Mouse (Mus musculus): ENCODE measurements at regions not wholly inside any gene's neighbourhood (a gene's known extent, or its start where the extent isn't known, plus 50 kb on each side); places are given as distances from the start of the nearest gene placed in this dataset.

DNA sequence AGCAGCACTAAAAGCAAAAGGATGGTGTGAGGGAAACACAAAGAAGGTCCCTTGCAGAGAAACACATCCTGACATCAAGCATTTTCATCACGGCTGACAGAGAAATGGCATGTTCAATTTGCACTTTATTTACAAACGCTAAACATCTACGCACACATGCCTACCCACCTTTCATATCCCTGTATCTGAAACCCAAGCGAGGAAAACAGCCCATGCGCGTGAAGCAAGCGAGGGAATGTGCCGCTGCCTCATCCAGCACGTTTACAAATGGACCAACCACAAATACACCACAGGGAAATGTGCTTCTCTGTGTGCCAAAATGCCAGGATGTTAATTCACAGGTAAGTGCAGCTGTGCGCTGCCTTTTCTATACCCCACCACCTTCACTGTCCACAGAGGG, 399.7 kb upstream of the Pou3f3 start:
- DNase-seq (ENCODE audit: low spot score), result no peak

DNA sequence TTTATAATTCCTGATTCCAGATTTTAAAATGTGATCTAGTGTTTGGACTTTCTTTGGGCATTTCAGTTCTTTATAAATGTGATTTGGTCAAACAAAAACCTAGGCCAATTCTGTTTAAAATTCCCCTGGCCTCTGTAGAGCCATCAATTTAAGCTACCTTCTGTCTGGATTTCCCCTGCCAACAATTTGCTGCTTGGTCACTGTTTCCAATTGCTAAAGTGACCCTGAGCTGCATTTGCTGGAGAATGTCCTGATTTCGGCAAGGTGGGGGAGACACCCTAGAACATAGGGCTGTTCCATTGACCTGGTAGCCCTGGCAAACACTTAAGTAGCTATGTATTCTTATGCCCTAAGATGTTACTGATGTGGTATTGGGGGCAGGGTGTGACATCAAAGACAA, 386.3 kb upstream of the Pou3f3 start:
- DNase-seq (ENCODE audit: low spot score), result no peak

DNA sequence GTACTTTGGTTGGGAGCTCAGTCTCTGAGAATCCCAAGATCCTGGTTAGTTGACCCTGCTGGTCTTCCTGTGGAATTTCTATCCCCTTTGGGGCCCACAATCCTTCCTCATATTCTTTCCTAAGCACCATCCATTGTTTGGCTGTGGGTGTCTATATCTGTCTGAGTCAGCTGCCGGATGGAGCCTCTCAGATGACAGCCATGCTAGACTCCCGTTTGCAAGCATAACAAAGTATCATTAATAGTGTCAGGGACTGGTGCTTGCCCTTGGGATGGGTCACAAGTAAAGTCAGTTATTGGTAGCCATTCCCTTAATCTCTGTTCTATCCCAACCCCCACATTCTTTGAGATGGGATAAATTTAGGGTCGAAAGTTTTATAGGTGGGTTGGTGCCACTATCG, 382.1 kb upstream of the Pou3f3 start:
- no peak for DNase-seq (ENCODE audit: low spot score)

GRCm38 (mm10) chr1:42351884-42352283, 343.7 kb upstream of the Pou3f3 start:
- DNase-seq (ENCODE audit: low spot score), result no peak

GRCm38 (mm10) chr1:42352389-42352788, 343.2 kb upstream of the Pou3f3 start:
- no peak for DNase-seq (ENCODE audit: low spot score)

DNA sequence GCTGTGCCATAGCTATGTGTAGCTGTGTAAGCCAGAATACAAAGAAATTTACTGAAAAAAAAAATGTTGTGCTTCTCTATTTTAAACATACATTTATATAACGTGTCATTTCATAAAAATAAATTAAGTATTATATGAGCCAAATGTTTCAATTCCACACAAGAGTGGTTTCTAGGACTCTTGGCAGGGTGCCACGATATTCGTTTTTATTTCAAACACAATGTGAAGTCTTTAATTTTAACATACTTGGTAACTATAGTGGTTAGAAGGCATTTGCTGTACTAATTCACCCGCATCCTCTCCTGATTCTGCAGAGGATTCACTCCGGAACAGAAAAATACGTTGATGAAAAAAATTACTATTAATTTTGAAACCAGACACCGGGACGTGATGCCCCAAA, 342.5 kb upstream of the Pou3f3 start:
- DNase-seq (ENCODE audit: low spot score), result no peak

DNA sequence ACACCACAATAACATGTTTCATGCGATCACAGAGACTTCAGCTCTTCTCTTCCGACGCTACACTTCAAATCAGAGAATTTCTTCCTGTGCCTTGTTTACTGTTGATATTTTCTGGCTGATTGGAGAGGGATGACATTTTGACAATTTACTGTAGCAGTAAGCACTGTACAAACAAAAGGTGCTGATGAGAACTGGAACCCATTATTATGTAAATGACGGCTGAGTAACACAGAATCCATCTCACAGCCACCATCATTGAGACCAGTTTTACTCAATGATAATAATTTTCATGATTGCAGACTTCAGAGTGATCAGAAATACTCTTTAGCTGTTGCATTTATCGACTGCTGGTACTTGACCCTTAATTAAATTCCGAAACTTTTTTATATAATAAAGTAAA, 341.5 kb upstream of the Pou3f3 start:
- no peak for DNase-seq (ENCODE audit: low spot score)

- no peak for DNase-seq (ENCODE audit: low spot score)
These were observed 333.1 kb upstream of the Pou3f3 start for GRCm38 (mm10) chr1:42362438-42362837.

- DNase-seq (ENCODE audit: low spot score), result no peak
These were observed 329.8 kb upstream of the Pou3f3 start for GRCm38 (mm10) chr1:42365648-42366324.

GRCm38 (mm10) chr1:42387919-42388684, 307.5 kb upstream of the Pou3f3 start:
- no peak for DNase-seq (ENCODE audit: low spot score)

GRCm38 (mm10) chr1:42388740-42389139, 306.8 kb upstream of the Pou3f3 start:
- DNase-seq (ENCODE audit: low spot score), result no peak

DNA sequence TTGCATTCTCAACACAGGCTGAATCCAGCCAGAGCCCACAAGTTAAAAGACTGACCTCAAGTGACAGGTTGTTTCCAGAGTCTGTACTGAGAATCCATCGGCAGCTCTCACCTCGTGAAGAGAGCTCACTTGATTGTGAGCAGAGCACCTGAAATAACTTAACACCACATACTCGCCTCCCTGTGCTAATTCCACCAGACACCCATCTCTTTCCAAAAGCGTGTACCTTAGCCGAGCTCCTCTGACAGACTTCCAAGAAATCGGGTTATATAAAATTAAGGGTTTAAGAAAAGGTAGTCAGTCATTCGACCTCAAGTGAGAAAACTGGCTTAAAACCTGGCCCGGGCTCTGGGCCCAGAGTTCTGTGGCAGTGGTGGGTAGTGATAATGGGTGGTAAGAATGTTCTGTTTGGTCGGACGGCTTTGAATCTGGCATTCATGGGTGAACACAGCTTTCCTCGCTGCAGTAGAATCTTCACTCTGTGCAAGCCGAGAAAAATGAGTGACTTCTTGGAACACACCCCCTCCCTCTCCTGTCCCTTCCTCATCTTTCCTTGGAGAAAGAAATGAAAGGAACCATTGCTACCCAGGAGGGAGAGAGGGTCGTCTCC, 299.8 kb upstream of the Pou3f3 start:
- no peak for DNase-seq (ENCODE audit: low spot score)

DNA sequence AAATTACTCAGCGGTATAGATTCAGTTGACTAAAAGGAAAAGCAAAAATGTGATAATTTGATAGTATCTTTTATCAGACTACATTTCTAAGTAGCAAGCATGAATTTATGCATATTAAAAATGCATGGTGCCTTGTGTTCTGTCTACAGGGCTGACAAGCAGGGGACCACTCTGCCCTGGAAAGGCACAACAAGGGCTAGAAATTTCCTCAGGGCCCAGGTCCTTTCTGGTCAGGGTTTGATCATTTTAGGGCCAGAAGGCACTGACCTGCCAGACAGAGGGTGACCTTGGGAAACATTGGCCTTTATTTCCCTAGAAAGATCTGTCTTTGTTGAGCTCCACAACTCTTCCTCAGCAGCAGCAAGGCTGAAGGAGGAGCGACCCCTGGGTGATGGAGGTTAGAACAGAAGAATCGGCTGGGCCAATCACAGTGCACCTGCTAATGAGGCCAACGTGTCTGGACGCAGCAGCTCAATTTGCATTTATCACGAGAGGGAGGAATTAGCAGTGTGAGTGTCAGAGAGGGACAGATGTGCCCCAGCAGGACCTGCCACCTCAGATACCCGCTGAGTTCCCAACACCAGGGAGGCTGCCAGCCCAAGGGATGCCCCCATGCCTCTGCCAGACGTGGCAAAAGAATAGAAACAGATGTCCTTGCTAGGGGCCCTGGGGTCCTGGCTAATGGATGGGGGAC, 297.0 kb upstream of the Pou3f3 start:
- DNase-seq (ENCODE audit: low spot score), result no peak

DNA sequence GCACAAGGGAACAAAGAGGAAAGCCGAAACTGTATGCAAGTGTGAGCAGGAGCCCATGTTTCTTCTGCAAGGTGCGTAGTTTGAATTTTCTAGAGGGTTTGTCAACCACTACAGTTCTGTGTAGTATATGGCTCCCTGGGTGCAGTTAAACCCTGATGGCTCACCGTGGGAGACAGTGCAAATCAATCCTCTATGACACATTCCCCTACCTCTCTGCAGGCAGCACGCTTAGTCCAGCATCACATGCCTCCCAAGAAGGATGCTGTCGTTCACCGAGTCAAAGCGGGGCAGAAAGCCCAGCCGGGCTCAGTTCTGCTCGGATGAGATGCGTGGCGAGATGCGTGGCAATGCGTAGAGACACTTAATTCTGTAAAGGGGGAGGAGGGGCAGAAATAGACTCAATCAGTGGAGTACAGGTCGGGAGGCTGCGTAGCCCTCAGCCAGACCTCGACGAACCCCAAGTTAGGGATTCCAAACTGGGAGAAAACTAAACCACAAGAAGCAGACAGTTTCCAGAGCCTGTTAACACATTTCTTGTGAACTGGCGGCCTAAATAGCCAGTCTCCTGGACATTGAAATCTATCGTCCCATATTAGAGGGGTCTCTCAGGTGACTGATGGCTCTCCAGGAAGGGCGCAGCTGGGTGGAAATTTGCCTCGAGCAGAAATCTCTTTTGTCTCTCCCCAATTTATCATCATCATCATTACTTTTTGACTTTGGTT, 279.6 kb upstream of the Pou3f3 start:
- no peak for DNase-seq (ENCODE audit: low spot score)

DNA sequence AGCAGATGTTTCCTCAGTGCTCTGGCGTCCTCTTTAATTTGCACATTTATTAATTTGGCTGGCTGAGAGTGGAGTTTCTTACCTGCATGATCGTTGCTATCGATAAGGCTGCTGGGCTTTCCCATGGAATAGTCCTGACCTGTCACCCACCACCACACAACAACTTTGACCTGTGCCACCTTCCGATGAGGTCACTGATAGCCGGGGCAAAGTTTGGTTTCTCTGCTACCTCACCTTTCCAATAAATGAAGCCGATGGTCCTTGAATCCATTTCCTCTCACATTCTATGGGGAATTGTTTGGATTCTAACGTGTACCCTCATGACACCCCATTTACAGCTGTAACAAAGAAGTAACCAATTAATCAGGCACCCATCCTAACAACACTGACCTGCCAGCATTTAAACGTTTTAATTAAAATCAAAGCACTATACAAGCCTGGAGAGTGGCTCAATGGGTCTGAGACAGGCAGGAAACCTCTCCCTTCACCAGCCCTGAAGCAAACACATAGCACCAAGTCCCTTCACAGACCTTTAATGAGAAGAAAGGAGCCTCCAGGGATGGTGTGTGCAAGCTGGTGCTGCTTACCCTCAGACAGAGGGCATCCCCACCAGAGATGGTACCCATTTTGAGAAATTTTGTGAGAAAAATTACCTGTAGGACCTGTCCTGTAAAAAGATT, 278.9 kb upstream of the Pou3f3 start:
- no peak for DNase-seq (ENCODE audit: low spot score)

GRCm38 (mm10) chr1:42417815-42418214, 277.8 kb upstream of the Pou3f3 start:
- no peak for DNase-seq (ENCODE audit: low spot score)

GRCm38 (mm10) chr1:42418233-42418632, 277.3 kb upstream of the Pou3f3 start:
- no peak for DNase-seq (ENCODE audit: low spot score)

DNA sequence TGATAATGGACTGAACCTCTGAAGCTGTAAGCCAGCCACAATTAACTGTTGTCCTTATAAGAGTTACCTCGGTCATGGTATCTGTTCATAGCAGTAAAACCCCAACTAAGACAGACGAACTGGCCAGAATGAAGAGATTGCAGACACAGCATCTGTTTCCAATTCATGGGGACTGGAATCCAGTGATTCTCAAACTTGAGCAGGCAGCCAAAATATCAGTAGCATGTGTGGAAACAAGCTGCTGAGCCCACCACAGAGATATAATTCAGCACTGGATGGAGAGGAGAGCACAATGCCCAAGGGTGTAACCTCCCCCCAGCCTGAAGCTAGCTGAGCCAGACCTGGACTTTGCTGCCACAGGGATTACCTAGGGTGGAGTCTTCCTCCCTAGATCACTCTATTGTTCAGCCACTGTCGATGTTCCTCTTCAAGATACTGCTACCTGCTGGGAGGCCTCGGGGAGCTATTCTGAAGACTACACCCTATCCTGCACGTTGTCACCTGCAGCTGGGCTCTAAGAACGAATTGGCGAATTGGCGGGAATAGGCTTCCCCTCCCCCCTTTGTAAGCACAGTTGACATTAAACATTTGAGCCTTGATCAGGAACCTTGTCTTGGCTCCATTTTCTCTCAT, 259.1 kb upstream of the Pou3f3 start:
- no peak for DNase-seq (ENCODE audit: low spot score)

GRCm38 (mm10) chr1:42468365-42468764, 227.2 kb upstream of the Pou3f3 start:
- DNase-seq (ENCODE audit: low spot score), result no peak

GRCm38 (mm10) chr1:42471846-42472494, 223.6 kb upstream of the Pou3f3 start:
- no peak for DNase-seq (ENCODE audit: low spot score)

Measured in testis, postnatal 10 days (tissue).